Mouse (Mus musculus): ENCODE measurements around the gene Cdk19.
"Not testable (repeated sequence)": the region's sequence is repeated elsewhere in the genome, so short reads cannot be mapped to it uniquely, and the experiment has no call there.

Gene Cdk19

GRCm38 (mm10) chr10:40524991-40525390 lies 185.6 kb downstream of the Cdk19 start:
- DNase-seq (ENCODE audit: low spot score), result peak; percentile 89

GRCm38 (mm10) chr10:40525616-40526155 lies 186.3 kb downstream of the Cdk19 start:
- DNase-seq (ENCODE audit: low spot score), result no peak

- DNase-seq (ENCODE audit: low spot score), result no peak
Measured at GRCm38 (mm10) chr10:40526301-40526761, 187.0 kb downstream of the Cdk19 start.

GRCm38 (mm10) chr10:40526986-40527385 lies 187.6 kb downstream of the Cdk19 start:
- no peak for DNase-seq (ENCODE audit: low spot score)

- DNase-seq (ENCODE audit: low spot score), result no peak
Measured at GRCm38 (mm10) chr10:40527573-40527972, 188.2 kb downstream of the Cdk19 start.

- no peak for DNase-seq (ENCODE audit: low spot score)
Measured at GRCm38 (mm10) chr10:40528668-40529067, 189.3 kb downstream of the Cdk19 start.

GRCm38 (mm10) chr10:40529617-40530016 lies 190.3 kb downstream of the Cdk19 start:
- peak; percentile 81 for DNase-seq (ENCODE audit: low spot score)

DNA sequence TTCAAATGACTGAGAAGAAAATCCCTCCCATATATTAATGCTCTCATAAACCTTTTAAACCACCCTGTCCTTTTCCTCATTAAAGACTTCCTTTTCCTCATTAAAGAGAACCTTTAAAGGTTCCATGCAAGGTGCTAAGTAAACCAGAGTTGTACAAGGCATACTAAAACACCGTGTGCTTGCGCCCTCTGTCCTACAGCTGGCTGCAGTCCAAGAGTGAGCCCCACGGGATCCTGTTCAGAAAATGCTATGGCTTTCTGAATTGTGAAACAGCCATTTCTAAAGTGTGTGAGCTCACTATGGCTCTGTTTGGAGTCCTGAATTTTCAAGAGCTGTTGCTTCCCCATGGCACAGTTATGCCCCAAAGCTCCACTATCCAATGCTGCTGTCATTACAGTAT lies 191.3 kb downstream of the Cdk19 start:
- no peak for DNase-seq (ENCODE audit: low spot score)

- DNase-seq (ENCODE audit: low spot score), result not testable (repeated sequence)
Measured at GRCm38 (mm10) chr10:40532586-40532985, 193.2 kb downstream of the Cdk19 start.
